Mouse (Mus musculus) heart, postnatal 0 days (tissue): ENCODE results near the gene Zcchc24. TPM values are rescaled to one million over a fixed set of nuclear protein-coding genes. Genes with fewer than 3 reads are reported as not detected.

Experiments
- ATAC-seq: fragments of 200-750 bp; cut with Nextera tagmentation; 2 replicates; pipeline ENCODE4 v1.8.0; 2017; ENCODE audit warnings: low read depth, moderate number of reproducible peaks, moderate library complexity; ENCODE audit not compliant: insufficient read depth
- DNase-seq: peaks from one replicate; pipeline ENCODE4 v3.0.0-alpha.2; 2016; ENCODE audit warnings: low spot score
- H3K27ac ChIP-seq: fragments of 300-500 bp; sonication (generic); 2 replicates; pipeline ENCODE4 v1.5.1; 2014; ENCODE audit warnings: low read depth, mild to moderate bottlenecking
- H3K27me3 ChIP-seq: fragments of 300-500 bp; sonication (generic); 2 replicates; pipeline ENCODE4 v1.6.1; 2014; ENCODE audit warnings: low read length, mixed read lengths; ENCODE audit not compliant: control insufficient read depth, insufficient read depth
- H3K36me3 ChIP-seq: fragments of 300-500 bp; sonication (generic); replicated peaks from 2 replicates; pipeline ENCODE4 v1.6.1; 2014; ENCODE audit warnings: low read length, mixed read lengths; ENCODE audit not compliant: control insufficient read depth, insufficient read depth
- H3K4me1 ChIP-seq: fragments of 300-500 bp; sonication (generic); 2 replicates; pipeline ENCODE4 v1.6.1; 2014; ENCODE audit warnings: antibody characterized with exemption; ENCODE audit not compliant: control insufficient read depth, insufficient read depth
- H3K4me2 ChIP-seq: fragments of 300-500 bp; sonication (generic); 2 replicates; pipeline ENCODE4 v1.6.1; 2014; ENCODE audit warnings: low read depth, mild to moderate bottlenecking, low read length, moderate library complexity
- H3K4me3 ChIP-seq: fragments of 300-500 bp; sonication (generic); 2 replicates; pipeline ENCODE4 v1.5.1; 2014; ENCODE audit warnings: low read depth, low read length
- H3K9ac ChIP-seq: fragments of 300-500 bp; sonication (generic); replicated peaks from 2 replicates; pipeline ENCODE4 v1.6.1; 2014; ENCODE audit warnings: low read depth, low read length, mixed read lengths
- H3K9me3 ChIP-seq: fragments of 300-500 bp; sonication (generic); replicated peaks from 2 replicates; pipeline ENCODE4 v1.6.1; 2016; ENCODE audit warnings: low read length; ENCODE audit not compliant: control insufficient read depth
- CTCF ChIP-seq: IDR thresholded peaks from 2 replicates; pipeline ENCODE4 v1.5.1; 2016; ENCODE audit warnings: antibody characterized with exemption, control low read depth, low read depth
- EP300 ChIP-seq: IDR thresholded peaks from 2 replicates; pipeline ENCODE4 v1.6.1; 2016; ENCODE audit warnings: antibody characterized with exemption, low read depth
- WGBS: fragments of 180-500 bp; shearing (Covaris S2); extraction: QIAGEN DNeasy Blood & Tissue Kit; methylation state at CpG from one replicate; pipeline ENCODE4 v1.1.7; 2014; 5-methylcytosine and 5-hydroxymethylcytosine counted together
- polyA plus RNA-seq: library from polyadenylated mRNA; unstranded; fragments of >200 nt; fragmentation: Nextera tagmentation; extraction: Ambion mirVana; gene quantifications from 2 replicates; pipeline ENCODE4 v1.2.1, GENCODE M21; 2015
- total RNA-seq: library from RNA; depleted of rRNA; stranded (reverse); fragments of >200 nt; gene quantifications from 2 replicates; pipeline ENCODE4 v1.2.3, GENCODE M21; 2014; ENCODE audit warnings: low replicate concordance

Zcchc24 gene
- total and polyA plus RNA-seq, 2 experiments from 2014 or later, result 18.5 to 40.3 TPM

DNA sequence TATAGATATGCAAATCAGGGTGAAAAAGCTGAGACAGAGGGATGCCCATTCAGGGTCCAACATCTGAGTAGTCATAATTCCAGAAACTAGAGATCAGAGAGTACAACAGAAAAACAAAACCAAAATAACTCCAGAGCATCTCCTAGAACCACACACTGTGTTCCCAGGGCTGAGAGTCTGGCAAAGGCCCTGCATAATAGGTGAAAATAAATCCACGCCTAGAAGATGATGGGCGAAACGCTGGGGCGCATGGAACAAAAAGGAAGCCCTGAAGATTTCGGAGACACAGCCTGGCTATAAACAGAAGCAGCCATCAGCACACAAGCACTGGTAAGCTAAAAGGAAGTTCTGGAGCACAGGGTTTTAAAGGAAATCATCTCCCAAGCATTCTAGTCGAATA is 26.2 kb upstream of the Zcchc24 start:
- Histone ChIP-seq H3K36me3 (no peaks in the 10 kb centered on the region), H3K4me1 (no peaks in the 10 kb centered on the region; the same call in 1 of the 2 replicates), H3K27me3 (no peaks in the 10 kb centered on the region), H3K4me2 (peak overlapping the region; percentile 37; the same call in 1 of the 2 replicates), H3K9me3 (no peaks in the 10 kb centered on the region), H3K4me3 (peak overlapping the region; percentile 16; the same call in 1 of the 2 replicates), H3K27ac (peak overlapping the region; percentile 43), H3K9ac (0 out of 2 replicates have a peak overlapping the region, but pooled peaks have one; percentile 20)
- 62% methylated on average over 6 of the region's 6 CpGs for WGBS
- DNase-seq (no peak), ATAC-seq (no peak)
- no peak for TF ChIP-seq EP300
- no peak for TF ChIP-seq CTCF

DNA sequence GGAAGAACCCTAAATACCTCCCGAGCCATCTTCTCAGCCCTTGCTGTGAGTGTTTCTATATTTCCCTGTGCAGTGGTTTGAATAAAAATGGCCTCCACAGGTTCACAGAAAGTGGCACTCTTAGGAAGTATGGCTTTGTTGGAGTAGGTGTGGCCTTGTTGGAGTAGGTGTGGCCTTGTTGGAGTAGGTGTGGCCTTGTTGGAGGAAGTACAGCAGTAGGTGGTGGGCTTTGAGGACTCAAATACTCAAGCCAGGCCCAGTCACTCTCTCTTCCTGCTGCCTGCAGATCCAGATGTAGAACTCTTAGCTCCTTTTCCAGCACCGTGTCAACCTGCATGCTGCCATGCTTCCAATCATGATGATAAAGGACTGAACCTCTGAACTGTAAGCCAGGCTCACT is 25.5 kb upstream of the Zcchc24 start:
- no peak for DNase-seq
- H3K9ac ChIP-seq, result no peak overlapping the region
- H3K4me2 ChIP-seq, result no peak overlapping the region
- H3K9me3 ChIP-seq, result no peaks in the 10 kb centered on the region
- no peaks in the 10 kb centered on the region for H3K27me3 ChIP-seq
- H3K27ac ChIP-seq, result no peak overlapping the region
- no peaks in the 10 kb centered on the region for H3K36me3 ChIP-seq
- H3K4me3 ChIP-seq, result no peak overlapping the region
- no peak for ATAC-seq
- 96% methylated on average over 2 of the region's 2 CpGs for WGBS
- TF ChIP-seq EP300, result no peak
- TF ChIP-seq CTCF, result no peak
- H3K4me1 ChIP-seq, result no peaks in the 10 kb centered on the region; the same call in 1 of the 2 replicates

- no peak for ATAC-seq
- 57% methylated on average over 6 of the region's 6 CpGs for WGBS
- peak overlapping the region; percentile 16; the same call in 1 of the 2 replicates for H3K27ac ChIP-seq
Observed at GRCm38 (mm10) chr14:25790768-25791302, 22.0 kb upstream of the Zcchc24 start.

DNA sequence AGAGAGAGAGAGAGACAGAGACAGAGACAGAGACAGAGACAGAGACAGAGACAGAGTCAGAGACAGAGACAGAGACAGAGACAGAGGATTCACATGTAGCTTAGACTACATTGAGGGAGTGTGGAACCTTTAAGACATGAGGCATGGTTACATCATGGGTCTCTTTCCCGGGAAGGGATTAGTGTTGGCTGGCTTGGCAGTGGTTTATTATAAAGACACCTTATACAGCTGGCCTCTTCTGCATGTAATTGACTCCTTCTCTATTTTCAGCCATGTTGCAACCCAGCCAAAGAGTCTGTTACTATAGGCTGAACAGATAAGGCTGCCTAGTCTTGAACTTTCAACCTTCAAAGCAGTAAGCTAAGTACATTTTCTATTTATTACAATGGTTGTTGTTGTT is 21.1 kb upstream of the Zcchc24 start:
- ATAC-seq (no peak), DNase-seq (no peak)
- H3K36me3 ChIP-seq, result no peaks in the 10 kb centered on the region
- no peaks in the 10 kb centered on the region; the same call in 1 of the 2 replicates for H3K4me1 ChIP-seq
- no peak overlapping the region for H3K27ac ChIP-seq
- no peak overlapping the region for H3K4me2 ChIP-seq
- 55% methylated on average over 1 of the region's 1 CpGs for WGBS
- TF ChIP-seq EP300 (no peak), CTCF (no peak)
- no peaks in the 10 kb centered on the region for H3K9me3 ChIP-seq
- H3K27me3 ChIP-seq, result no peaks in the 10 kb centered on the region
- H3K4me3 ChIP-seq, result no peak overlapping the region
- no peak overlapping the region for H3K9ac ChIP-seq

More at GRCm38 (mm10) chr14:25790768-25791302, 22.0 kb upstream of the Zcchc24 start:
- Histone ChIP-seq H3K4me1 (no peaks in the 10 kb centered on the region; the same call in 1 of the 2 replicates), H3K4me2 (no peak overlapping the region), H3K9me3 (no peaks in the 10 kb centered on the region), H3K4me3 (no peak overlapping the region), H3K27me3 (no peaks in the 10 kb centered on the region), H3K36me3 (no peaks in the 10 kb centered on the region), H3K9ac (no peak overlapping the region)
- TF ChIP-seq CTCF, result no peak
- TF ChIP-seq EP300, result no peak
- no peak for DNase-seq

DNA sequence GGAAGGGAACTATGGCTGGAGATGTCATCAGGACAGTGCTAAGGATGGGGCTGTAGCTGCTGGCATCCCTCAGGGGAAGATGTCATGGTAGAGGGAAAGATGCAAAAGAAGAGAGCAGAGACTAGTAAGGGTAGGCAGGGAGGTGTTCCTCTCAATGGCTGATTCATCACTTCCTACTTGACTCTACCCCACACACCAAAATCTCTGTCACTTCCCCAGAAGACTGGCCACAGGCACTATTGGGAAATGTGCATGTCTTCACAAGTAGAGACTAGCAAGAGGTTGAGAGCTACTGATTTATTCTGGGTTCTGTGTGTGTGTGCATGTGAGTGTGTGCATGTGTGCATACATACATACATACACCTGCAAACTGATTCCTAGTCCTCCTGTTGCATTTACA is 20.4 kb upstream of the Zcchc24 start:
- no peak overlapping the region for H3K4me3 ChIP-seq
- no peak overlapping the region for H3K9ac ChIP-seq
- H3K27me3 ChIP-seq, result no peaks in the 10 kb centered on the region
- ATAC-seq, result no peak
- H3K4me2 ChIP-seq, result no peak overlapping the region
- no peaks in the 10 kb centered on the region for H3K9me3 ChIP-seq
- no peak overlapping the region for H3K27ac ChIP-seq
- DNase-seq, result no peak
- TF ChIP-seq EP300 (no peak), CTCF (no peak)
- no peaks in the 10 kb centered on the region; the same call in 1 of the 2 replicates for H3K4me1 ChIP-seq
- H3K36me3 ChIP-seq, result no peaks in the 10 kb centered on the region

DNA sequence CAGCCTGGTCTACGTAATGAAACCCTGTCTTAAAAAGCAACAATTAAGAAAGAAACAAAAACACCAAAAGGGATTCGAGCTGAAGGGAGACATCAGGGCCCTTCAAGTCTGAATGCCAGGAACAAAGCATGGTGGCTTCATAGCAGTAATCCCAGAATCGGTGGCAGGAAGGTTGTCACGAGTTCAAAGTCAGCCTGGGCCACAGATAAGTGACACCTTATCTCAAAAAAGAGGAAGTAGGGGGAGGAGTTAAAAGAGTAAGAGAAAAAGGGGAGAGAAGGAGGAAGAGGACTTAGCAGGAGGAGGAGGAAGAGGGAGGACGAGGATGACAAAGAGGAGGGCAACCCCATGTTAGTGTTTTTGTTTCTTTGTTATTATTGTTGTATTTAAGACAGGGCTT is 19.4 kb upstream of the Zcchc24 start:
- Histone ChIP-seq H3K9me3 (no peaks in the 10 kb centered on the region), H3K27me3 (no peaks in the 10 kb centered on the region), H3K9ac (no peak overlapping the region), H3K4me3 (no peak overlapping the region), H3K36me3 (no peaks in the 10 kb centered on the region), H3K27ac (no peak overlapping the region), H3K4me1 (peaks cover 5% of the 10 kb centered on the region; the same call in 1 of the 2 replicates), H3K4me2 (no peak overlapping the region)
- ATAC-seq (no peak), DNase-seq (no peak)
- WGBS, result 50% methylated on average over 5 of the region's 5 CpGs
- TF ChIP-seq CTCF (no peak), EP300 (no peak)
